Mouse (Mus musculus) liver, embryonic 14 days (tissue): Measurements from ENCODE around the gene Fbxl4. TPM values are rescaled to one million over a fixed set of nuclear protein-coding genes. Genes with fewer than 3 reads are reported as not detected.

Experiments used
- polyA plus RNA-seq: library from polyadenylated mRNA; depleted of rRNA; stranded (reverse); fragments of >200 nt; gene quantifications from 2 replicates; pipeline ENCODE4 v1.2.3, GENCODE M21; 2012; rRNA removed

Fbxl4 gene
- polyA plus RNA-seq, result 3.7 and 4.4 TPM in 2 replicates

GRCm38 (mm10) chr4:22357266-22357930 lies at the start of gene Fbxl4:
TSS of gene Fbxl4 (plus strand) at chr4:22357543.

Other genes starting within 250 kb of the Fbxl4 start
- gene Pou3f2, start 130.8 kb downstream of the Fbxl4 start, polyA plus RNA-seq, result 0.01 TPM in 1 of 2 replicates, not detected in the other